Mouse (Mus musculus) lung, adult 2 months (tissue): ENCODE results near the gene Zbtb42.

ENCODE experiments used
- CTCF ChIP-seq: fragments of 200-500 bp; IDR thresholded peaks from 2 replicates; pipeline ENCODE4 v1.5.1; 2011; ENCODE audit warnings: mild to moderate bottlenecking, low read length, control low read depth; ENCODE audit not compliant: insufficient read depth
- POLR2A ChIP-seq: fragments of 200-500 bp; IDR thresholded peaks from 2 replicates; pipeline ENCODE4 v1.6.1; 2011; ENCODE audit warnings: low read depth, mild to moderate bottlenecking, control low read depth, low read length, borderline replicate concordance; ENCODE audit errors: extremely low read depth

- TF ChIP-seq CTCF (no peak), POLR2A (peak; percentile 84; the same call in 1 of the 2 replicates)
Observed at GRCm38 (mm10) chr12:112644855-112645506, 33.6 kb upstream of the Zbtb42 start.
